Mouse (Mus musculus): ENCODE measurements around the gene Zfp768.
"Not testable (repeated sequence)": the region's sequence is repeated elsewhere in the genome, so short reads cannot be mapped to it uniquely, and the experiment has no call there.

Gene Zfp768

DNA sequence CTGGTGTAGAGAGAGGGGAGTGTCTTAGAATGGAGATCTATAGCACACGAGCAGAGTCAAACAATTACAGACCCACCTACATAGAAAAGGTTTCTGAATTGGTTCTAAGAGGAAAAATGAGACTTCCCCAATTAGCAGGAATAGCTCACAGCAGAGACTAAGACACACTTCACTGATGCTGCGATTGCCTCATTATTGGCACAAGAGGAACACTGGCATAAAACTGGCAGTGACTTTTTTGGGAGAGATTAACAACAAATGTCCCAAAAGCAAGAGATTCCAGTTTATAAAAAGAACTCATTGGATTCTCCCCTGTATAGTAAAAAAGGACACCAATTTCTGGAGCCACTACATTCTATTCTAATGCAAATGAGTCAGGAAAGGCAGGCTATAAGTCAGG is 12.5 kb upstream of the Zfp768 start:
- no peak for DNase-seq (ENCODE audit: low spot score)

DNA sequence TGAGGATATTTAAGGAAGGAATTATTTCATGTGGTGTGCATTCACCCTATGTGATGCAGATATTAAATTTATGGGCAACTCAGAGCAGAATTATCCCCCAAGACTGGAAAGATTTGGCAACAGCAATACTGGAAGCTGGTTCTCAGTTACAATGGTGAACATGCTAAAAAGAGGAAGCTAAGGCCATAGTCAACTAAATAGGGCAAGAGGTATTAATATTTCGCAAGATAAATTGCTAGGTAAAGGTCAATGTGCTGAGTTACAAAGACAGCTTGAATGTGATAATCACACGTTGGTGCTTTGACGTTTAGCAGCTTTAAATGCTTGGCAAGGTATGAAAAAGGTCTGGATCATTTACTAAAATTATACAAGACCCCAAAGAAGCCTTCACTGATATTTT is 10.4 kb upstream of the Zfp768 start:
- DNase-seq (ENCODE audit: low spot score) = no peak

DNA sequence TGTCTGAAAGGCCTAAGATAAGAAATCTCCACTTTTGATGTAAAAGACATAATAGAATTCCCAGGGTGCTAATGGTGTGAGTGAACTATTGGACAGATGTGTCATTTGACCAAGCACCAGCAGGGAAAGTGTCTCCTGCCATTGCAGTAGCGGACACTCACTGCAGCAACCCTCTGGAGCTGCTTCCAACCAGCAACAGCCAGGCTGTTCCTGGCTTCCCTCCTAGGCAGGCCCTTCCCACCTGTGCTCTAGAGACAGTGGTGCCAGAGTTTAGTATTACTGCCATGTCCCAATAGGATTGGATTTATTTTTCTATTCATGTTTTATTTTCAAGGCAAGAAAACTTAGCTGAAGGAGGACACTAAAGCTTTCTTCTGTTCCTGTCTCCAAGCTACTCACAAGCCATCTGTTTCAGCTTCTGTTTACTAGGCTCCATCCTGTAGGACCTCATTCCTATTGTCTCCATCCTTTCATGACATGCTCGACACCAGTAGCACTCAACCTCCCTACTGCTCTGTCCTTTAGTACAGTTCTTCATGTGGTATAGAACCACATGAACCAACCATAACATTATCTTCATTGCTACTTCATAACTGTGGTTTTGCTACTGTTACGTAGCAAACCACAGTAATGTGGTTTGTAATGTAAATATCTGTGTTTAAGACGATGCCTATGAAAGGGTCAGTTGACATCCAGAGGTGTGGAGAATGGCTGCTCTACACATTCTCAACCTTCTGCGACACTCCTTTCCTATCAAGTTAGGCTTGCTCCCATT is 6.0 kb upstream of the Zfp768 start:
- DNase-seq (ENCODE audit: low spot score) = no peak

DNA sequence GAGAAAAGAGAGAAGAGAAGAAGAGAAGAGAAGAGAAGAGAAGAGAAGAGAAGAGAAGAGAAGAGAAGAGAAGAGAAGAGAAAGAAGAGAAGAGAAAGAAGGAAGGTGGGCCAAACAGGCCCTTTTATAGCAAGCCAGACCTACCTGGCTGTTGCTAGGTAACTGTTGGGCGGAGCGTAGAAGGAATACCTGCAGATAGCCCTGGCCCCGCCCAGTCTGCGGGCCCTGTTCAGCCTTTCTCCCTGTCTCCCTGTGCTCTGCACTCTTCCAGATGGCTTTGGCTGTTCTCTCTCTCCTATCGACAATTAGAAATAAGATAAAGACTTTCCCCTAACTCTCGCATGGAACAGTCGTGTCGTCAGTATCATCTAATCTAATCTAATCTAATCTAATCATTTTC is 1.3 kb upstream of the Zfp768 start:
- peak; percentile 38 for DNase-seq (ENCODE audit: low spot score)

DNA sequence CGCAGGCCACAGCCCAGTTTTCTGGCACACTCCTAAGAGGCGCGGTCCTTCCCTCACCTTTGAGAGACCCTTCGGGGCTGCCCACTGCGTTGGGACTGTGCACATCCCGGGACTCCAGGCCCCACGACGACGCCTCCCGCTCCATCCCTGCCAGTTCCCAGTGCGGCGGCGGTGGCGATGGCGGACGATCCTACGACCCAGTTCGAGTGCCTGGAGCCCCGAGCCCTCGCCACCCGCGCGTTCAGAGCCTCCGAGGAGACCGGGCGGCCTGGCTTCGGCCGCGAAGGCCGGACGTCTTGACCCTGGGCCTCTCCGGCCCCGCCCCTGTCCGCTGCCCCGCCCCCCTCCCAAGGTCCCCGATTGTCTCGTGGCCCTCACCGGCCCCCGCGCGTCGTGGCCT is 297 bp downstream of the Zfp768 start:
- DNase-seq (ENCODE audit: low spot score) = peak; percentile 76

DNA sequence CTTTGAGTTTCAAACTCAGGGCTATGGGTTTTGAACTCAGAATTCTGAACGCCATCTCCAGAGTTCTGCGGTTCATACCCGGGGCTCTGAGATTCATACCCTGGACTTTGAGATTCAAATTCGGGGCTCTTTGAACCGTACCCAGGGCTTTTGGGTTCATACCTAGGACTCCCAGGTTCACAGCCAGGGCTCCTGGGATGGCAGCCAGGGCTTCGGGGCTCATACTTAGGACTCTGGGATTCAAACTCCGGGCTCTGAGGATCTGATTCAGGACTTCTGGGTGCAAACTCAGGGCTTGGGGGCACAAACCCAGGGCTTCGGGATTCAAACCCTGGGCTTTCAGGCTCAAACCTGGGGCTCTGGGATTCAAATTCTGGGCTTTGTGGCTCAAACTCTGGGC is 1.0 kb downstream of the Zfp768 start:
- no peak for DNase-seq (ENCODE audit: low spot score)

DNA sequence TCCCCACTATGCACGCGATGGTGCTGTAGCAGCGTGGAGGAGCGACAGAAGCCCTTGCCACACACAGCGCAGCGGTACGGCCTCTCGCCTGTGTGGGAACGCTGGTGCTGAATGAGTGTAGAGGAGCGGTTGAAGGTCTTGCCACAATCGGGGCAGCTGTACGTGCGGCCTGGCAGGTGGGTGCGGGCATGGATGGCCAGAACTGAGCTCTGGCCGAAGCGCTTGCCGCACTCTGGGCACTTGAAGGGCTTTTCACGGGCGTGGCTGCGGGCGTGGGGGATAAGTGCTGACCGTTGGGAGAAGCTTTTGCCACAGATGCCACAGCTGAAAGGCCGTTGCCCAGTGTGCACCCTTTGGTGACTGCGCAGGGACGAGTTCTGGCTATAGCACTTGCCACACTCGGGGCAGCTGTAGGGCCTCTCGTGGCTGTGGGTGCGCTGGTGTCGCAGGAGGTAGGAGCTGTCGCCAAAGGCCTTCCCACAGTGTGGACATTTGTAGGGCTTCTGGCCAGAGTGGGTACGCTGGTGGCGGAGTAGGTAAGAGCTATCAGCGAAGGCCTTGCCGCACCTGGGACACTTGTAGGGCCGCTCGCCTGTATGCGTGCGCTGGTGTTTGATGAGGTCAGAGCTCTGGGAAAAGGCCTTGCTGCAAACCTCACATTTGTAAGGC is 1.9 kb downstream of the Zfp768 start:
- DNase-seq (ENCODE audit: low spot score) = no peak

DNA sequence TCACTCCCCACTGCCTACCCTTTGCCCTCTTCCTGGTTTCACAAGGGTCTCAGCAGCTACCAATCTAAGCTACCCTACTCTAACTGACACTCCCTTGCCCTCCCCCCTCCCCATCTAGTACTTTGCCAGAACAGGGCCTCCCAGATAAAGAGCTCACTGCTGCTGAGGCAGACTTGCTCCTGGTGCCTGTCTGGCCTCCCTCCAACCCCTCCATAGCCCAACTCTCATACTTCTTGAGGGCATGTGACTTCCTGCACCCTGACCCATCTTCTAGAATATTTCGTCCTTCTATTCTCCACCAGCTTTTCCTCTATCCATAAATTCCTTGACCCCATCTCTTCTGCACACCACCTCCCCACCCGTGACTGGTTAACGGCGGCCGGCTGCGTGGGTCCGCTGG is 2.5 kb downstream of the Zfp768 start:
- no peak for DNase-seq (ENCODE audit: low spot score)

DNA sequence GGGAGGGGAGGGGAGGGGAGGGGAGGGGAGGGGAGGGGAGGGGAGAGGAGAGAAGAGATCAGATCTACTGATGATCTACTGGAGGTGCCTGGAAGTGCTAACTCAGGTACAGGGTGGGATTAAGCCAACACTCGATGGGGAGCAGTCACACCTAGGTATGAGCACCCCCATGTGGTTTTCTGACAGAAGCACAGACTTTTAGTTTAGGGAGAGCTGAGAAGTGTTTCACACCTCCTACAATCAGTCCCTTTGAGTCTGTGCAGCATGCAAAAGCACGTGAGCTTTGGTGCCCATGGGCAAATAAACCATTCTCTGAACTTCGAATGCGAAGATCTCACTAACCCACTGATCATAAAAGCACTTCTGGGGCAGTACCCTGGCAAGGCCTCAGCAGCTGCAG is 3.1 kb downstream of the Zfp768 start:
- no peak for DNase-seq (ENCODE audit: low spot score)

DNA sequence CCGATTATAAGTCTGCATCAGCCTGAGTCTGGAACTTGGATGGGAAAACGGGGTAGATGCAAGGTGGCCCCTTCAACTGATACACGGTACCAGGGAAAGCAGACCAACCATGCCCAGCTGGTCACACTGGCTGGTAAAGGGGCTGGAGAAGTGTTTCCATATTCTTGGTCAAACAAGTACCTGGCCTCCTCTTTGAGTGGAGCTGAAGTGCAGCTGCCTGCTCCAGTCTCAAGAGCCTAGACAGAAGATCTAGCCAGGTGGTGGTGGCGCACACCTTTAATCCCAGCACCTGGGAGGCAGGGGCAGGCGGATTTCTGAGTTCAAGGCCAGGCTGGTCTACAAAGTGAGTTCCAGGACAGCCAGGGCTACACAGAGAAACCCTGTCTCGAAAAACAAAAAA is 3.5 kb downstream of the Zfp768 start:
- DNase-seq (ENCODE audit: low spot score) = not testable (repeated sequence)

DNA sequence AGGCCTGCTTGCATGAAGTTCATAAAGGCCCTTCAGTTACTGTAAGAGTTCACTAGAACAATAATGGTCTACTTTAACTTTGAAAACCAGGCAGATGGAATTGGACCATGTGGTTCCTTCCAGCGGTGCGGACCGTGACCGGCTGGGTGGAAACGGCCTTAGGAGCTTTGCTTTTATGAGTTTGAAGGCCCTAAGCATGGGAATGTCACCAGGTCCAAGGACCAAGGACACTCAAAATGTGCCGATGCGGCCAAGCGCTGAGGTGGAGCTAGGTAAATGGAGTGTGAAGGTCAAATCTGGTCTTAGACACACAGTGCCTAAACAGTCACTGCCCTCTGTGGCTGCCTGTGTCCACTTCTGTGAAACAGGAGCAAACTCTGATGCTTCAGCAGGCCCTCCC is 4.0 kb downstream of the Zfp768 start:
- DNase-seq (ENCODE audit: low spot score) = no peak

DNA sequence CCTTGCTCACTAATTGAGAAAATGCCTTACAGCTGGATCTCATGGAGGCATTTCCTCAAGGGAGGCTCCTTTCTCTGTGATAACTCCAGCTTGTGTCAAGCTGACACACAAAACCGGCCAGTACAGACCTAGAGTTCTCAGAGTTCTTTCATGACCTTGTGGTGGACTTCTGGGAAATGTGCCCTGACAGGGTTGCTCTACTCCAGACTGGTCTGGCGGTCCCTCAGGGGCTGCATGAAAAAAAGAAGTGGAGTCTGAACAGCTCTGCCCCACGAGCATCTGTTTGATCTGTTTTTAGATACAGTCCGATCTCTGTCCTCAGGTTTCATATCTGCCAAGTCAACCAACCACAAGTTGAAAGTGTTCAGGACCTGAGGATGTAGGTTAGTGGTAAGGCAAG is 7.8 kb downstream of the Zfp768 start:
- no peak for DNase-seq (ENCODE audit: low spot score)

DNA sequence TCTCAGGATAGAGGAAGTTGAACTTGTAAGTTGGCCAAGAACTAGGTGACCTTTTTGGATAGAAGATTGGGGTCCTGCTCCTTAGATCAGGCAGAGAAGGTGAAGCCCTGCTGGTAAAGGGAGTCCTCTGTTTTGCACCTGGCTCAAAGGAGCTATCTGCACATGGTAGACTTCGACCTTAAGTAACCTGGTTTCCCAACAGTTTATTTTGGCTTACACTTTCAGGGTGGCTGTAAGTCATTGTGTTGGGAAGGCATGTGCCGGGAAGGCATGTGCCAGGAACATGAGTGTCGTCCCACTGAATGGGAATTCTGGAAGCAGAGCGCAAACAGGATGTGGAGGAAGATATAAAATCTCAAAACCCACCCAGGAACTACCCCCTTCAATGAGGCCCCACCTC is 9.8 kb downstream of the Zfp768 start:
- DNase-seq (ENCODE audit: low spot score) = no peak

DNA sequence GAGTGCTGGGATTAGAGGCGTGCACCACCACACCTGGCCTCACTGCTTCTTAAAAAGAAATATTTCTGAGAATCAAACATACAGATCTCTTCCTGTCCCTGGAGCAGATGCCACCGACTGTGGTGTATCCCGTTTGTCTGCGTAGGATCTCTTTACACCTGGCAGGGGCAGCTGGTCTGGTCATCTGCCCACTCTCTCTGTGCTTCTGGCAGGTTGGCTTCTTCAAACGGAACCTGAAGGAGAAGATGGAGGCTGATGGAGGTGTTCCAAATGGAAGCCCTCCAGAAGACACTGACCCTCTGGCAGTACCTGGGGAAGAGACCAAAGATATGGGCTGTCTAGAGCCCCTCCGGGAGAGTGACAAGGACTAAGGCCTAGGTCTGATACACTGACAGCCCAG is 12.1 kb downstream of the Zfp768 start:
- DNase-seq (ENCODE audit: low spot score) = no peak

DNA sequence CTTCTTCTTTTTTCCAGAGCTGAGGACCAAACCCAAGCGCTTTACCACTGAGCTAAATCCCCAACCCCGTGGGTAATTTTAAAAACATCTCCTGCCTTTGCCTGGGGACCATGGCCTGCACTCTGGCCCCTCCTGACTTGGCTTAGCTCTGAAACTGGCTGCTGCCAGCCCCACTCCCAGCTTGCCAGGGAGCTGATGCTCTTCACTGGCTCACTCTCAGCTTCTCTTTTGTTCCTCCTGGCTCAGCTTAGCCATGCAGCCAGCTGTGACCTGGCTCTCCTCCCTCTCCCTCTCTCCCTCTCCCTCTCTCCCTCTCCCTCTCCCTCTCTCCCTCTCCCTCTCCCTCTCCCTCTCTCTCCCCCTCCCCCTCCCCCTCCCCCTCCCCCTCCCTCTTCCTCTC is 18.7 kb downstream of the Zfp768 start:
- DNase-seq (ENCODE audit: low spot score) = peak; percentile 46

DNA sequence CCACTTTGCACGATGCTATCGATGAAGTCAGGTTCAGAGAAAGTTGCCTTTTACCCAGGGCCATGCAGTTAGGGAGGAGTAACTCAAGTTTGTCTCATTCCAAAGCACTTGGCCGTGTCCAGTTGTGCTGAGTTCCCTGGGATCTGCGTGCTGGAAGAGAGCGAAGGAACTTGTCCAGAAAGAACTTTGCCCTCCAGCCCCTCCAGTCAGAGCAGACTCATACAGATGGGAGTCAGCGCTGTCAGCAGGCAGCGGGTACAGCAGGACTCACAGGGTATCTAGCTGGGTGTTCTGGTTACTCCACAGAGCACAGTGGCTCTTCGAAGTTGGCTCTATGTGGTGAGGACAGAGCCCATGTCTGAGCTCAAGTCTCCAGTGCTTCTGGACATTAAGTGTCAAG is 19.8 kb downstream of the Zfp768 start:
- DNase-seq (ENCODE audit: low spot score) = no peak

DNA sequence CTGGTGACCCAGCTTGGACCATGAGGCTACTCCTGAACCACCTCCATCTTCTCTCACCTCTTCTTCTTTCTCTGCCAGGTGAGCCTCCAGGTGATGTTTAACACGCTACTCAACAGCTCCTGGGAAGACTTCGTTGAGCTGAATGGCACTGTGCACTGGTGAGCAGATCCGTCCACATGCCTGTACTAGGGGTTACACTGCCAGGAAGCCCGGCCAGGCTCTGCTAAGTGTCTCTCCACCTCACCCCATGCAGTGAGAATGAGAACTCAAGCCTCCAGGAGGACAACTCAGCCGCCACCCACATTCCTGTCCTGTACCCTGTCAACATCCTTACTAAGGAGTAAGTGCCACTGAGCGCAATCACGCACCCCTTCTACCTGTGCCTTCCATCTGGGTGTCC is 20.4 kb downstream of the Zfp768 start:
- DNase-seq (ENCODE audit: low spot score) = no peak

DNA sequence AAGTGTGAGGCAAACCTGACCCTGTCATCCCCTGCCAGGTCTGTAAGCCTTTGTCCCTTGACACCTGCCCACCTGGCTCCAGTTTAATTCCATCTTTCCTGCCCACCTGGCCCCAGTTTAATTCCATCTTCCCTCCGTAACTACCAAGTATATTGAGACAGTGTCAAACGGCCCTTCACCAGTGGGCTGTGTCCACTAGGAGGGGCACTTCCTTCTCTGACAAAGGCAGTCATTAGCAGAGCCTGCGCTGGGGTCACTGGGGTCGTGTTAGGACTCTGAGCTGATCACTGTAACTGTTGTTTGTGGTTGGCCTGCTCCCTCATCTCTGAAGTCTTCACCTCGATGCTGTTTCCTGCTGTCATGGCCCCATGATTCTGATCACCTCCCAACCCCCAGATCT is 23.3 kb downstream of the Zfp768 start:
- DNase-seq (ENCODE audit: low spot score) = no peak

DNA sequence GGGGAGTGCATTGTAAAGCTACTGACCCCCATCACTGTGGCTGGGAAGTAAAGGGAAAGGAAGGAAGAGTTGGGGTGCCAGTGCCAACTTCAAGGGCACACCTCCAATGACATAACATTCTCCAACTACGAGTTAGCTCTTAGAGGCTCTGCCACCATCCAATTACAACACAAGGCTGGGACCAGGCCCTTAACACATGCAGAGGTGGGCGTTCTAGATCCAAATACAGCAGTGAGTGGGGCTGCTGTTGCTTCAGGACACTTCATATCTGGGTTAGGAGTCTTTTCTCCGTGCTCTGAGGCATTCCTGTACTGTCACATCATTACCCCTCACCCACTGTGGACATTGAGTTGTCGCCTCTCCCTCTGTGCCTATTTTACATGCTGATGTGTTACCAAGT is 24.3 kb downstream of the Zfp768 start:
- no peak for DNase-seq (ENCODE audit: low spot score)

DNA sequence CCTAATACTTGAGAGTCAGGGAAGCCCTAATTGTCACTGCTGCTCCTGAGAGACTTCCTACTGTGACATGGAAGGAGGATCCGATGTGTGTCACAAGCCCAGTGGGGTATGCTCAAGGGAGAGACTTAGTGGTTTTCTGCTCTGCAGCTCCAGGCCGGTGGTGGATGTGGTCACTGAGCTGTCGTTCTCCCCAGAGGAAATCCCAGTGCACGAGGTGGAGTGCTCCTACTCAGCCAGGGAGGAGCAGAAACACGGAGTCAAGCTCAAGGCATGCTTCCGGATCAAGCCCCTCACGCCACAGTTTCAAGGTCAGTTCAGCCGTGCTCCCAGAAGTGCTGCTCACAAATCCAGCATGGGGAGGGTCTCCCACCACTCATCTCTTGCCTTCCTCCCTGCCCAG is 31.5 kb downstream of the Zfp768 start:
- DNase-seq (ENCODE audit: low spot score) = no peak

DNA sequence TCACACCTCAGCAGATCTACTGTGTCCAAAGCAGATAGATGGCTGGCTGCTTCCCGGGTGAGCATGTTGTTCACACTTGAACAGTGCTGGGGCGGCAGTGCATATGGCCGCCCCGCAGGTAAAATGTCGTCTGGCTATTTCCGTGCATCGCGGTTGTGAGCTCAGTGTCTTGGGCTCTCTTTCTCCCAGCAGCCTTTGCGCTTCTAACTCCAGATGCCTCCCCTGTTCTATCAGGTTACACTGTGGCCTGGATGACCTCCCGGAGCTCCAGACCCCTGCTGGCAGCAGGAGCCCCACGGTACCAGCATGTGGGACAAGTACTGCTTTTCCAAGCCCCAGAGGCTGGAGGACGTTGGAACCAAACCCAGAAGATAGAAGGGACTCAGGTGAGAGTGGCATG is 35.4 kb downstream of the Zfp768 start:
- DNase-seq (ENCODE audit: low spot score) = no peak

DNA sequence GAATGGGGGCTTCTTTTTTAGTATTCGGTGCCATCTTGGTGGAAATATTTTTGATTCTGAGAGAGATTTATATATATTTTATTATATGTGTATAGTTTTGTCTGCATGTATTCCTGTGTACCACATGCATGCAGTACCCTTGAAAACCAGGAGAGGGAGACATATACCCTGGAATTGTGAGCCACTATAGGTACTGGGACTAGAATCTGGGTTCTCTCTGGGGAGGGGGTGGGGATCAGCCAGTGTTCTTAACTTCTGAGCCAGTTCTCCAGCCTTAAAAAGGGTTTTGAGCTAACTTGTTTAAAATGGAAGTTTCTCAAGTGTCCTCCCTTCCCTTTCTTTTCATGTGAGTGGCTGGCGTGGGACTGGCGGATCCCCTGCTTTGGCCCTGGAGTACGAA is 36.5 kb downstream of the Zfp768 start:
- DNase-seq (ENCODE audit: low spot score) = no peak

DNA sequence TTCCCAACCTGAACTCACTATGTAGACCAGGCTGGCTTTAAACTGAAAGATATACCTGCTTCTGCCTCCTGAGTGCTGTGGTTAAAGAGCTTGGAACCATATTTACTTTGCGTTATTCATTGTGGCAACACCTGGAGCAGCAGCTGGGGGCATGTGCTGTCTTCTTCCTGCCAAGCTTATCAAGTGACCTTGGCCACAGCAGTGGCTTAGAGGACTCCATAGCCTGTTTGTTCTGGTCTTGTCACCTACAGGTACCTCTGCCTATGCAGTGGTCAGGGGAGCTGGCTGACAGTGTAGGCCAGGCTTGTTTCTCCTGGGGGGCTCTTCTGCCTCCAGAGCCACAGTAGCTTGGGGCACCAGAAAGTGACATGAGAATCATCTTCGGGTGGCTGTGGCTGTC is 37.0 kb downstream of the Zfp768 start:
- DNase-seq (ENCODE audit: low spot score) = no peak

DNA sequence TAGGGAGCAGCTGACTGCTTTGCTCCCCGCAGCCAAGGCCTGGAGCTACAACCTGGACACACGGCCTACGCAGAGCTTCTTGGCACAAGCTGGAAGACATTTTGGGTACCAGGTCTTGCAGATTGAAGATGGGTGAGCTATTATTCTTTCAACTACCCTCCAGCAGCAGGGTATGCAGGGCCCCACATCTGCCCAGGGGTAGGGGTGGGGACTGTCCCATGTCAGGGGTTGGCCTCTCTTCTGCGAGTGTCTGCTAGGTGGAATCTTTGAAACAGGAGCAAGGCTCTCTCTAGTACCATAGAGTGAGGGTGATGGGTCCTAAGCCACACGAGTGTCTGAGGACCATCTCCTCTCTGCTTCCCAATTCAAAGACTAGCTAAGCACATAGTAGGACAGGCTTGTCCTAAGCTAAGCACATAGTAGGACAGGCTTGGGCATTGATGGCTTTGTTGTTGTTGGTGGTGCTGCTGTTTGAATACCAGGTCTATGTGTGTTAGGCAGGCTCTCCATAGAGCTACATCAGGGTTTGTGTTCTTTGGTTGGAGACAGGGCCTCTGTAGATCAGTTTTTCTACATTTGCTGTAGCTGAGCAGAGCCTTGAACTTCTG is 47.7 kb downstream of the Zfp768 start:
- no peak for DNase-seq (ENCODE audit: low spot score)
